Mouse (Mus musculus): ENCODE data around the gene Myh3.

The Myh3 gene

GRCm38 (mm10) chr11:67139556-67139955 lies 61.5 kb downstream of the Myh3 start:
- in situ Hi-C loops (cut with MboI; ENCODE audit: low sequenced_read_pairs): no loop called here

DNA sequence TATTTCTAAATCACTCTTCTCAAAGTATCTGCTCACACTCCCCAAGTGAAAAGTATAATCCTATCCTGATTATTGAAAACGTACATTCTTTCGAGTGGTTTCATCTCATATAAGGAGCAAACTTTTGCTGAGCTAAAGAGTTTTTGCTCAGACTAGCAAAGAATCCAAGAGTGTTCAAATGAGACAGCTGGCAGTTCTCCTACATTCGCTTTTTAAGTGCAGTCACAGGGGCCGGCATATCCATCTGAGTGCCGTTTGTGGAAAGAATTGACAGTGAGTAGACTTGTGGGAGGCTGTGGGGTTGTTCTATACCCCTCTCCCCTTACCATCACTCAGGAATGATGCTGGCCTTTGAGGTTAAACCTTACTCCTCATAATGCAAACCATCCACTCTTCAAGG lies 62.1 kb downstream of the Myh3 start:
- in situ Hi-C loops (cut with MboI; ENCODE audit: low sequenced_read_pairs): no loop called here

GRCm38 (mm10) chr11:67141031-67141430 lies 62.9 kb downstream of the Myh3 start:
- in situ Hi-C loops (cut with MboI; ENCODE audit: low sequenced_read_pairs): no loop called here

GRCm38 (mm10) chr11:67142047-67142446 lies 63.9 kb downstream of the Myh3 start:
- in situ Hi-C loops (cut with MboI; ENCODE audit: low sequenced_read_pairs): no loop called here

GRCm38 (mm10) chr11:67143065-67143464 lies 65.0 kb downstream of the Myh3 start:
- in situ Hi-C loops (cut with MboI; ENCODE audit: low sequenced_read_pairs): no loop called here

DNA sequence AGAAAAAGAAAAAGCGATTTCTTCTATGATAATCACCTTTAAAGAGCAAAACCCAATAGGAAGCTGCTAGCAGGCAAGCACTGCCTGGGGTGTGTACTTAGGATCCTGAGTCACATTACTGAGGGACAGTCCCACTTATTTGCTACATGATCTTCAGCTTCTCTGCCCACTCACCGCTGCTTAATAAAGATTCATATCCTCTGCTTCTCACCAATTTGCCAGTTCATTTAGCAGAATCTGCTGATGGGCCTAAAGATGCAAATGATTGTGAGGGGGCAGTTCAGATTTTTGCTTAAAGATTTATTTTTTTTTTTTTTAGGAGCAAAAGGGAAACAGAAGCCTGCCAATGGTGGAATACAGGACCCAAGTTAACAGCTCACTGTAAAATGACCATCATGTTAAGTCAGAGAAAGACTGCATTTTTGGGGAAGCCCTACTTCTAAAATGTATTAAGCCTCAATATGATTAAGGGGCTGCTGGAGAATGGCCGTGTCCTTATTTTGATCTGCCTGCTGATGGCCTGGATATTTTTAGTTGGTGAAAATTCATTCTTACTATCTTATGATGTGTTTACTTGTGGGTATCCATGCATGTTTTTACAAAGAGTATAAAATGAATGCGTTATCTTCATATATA lies 65.9 kb downstream of the Myh3 start:
- in situ Hi-C loops (cut with MboI; ENCODE audit: low sequenced_read_pairs): no loop called here

GRCm38 (mm10) chr11:67144559-67145265 lies 66.6 kb downstream of the Myh3 start:
- in situ Hi-C loops (cut with MboI; ENCODE audit: low sequenced_read_pairs): no loop called here

DNA sequence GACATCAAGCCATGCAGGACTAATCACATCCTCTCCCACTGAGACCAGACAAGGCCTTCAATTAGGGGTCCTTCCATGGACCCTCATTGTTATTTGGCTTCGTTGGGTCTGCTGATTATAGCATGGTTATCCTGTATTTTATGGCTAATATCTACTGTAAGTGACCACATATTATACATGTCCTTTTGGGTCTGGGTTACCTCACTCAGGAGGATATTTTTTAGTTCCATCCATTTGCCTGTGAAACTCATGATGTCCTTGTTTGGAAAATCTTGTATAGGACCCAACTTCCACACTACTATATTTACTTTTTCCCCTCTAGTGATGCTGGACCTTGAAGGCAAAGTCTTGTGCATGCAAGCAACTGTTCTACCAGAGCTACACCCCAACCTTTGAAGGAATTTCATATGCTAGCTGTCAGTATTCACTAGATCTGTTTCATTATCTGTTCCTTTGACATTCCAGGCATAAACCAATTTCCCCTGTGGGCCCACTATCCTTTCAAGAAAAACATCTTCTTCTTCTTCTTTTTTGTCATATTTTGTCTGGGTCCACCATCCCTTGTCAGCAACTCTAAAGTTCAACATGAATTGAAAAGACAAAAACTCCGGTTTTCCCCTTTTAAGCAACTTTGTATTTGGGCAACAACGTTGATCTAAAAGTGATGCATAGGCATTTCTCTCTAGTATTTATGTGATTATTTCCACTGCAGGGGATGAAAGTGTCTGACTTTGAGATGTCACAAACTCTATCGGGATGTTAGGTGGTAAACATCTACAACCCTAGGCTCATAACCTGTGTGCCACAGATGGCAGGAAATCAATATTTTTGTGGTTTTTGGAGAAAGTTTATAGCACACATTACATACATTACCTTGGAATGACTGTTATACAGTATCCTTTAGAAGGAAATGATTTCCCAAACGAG lies 67.6 kb downstream of the Myh3 start:
- in situ Hi-C loops (cut with MboI; ENCODE audit: low sequenced_read_pairs): no loop called here

DNA sequence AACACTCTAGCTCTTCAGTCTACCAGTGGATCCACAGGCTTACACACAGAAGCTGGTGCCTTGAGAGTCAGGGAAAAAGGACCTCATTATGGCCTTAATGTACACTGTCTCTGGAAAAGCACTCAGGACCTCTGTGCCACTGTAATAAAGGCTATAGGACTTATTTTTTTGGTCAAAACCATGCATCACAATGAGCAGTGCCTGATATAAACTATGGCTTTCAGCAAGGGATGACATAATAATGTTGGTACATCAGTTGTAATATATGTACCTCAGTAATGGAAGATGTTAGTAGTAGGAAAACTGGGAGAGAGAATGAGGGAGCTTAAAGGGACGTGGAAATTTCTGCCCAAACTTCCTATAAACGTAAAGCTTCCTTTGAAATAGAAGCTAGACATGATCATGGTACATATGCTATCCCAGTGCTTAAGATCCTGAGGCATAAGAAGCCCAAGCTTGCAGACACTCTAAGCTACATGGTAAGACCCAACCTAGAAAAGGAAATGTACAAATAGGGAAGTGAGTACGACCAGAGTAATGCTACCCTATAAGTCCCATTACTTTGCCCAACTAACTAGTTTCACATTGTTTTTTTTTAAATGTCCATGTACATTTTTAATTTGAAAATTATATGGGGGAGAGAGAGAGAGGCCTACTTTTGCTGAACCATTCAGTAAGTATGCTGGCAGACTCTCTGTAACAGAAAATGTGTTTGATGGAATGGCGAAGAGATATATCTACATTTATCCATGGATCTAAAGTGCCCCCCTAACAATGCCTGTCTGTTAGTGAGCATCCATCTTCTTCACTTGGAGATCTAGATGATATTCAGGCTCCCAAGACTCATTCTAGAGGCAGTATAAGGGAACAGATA lies 68.5 kb downstream of the Myh3 start:
- in situ Hi-C loops (cut with MboI; ENCODE audit: low sequenced_read_pairs): no loop called here

DNA sequence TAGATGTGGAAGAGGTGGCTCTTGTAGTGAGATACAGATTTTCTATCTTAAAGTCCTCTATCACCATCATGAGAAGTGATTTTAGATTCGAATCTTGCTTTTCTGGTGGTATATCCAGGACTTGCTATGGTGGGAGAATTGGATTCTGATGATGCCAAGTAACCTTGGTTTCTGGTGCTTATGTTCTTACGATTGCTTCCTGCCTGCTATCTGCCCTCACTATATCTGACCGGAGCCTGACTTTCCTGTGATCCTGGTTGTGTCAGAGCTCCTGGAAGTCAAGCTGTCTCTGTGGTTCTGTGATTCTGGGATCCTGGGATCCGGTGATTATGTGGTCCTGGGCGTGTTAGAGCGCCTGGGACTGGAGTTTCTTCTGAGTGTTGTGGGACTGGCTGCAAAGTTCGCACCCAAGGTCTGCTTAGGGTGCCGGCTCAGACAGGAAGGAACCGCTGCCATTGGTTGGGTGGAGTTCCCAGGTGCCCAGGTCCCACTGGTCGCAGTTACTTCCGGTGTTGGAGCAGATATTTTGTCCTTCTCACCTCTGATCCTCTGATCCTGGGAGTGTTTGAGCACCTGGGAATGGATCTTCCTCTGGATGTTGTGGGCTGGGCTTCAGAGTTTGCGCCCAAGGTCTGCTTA lies 69.3 kb downstream of the Myh3 start:
- in situ Hi-C loops (cut with MboI; ENCODE audit: low sequenced_read_pairs): no loop called here

- in situ Hi-C loops (cut with MboI; ENCODE audit: low sequenced_read_pairs): no loop called here
These were observed 70.3 kb downstream of the Myh3 start for GRCm38 (mm10) chr11:67148286-67149012.

DNA sequence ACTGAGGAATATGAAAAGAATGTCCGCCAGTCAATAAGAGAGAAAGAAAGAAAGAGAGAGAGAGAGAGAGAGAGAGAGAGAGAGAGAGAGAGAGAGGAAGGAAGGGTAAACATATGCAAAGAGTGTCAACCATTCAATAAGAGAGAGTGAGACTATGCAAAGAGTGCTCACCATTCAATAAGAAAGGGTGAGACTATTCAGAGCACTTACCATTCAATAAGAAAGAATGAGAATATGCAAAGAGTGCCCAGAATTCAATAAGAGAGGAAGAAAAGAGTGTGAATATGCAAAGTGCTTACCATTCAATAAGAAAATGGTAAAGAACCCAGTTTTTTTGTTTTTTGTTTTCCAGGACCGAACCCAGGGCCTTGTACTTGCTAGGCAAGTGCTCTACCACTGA lies 72.1 kb downstream of the Myh3 start:
- in situ Hi-C loops (cut with MboI; ENCODE audit: low sequenced_read_pairs): no loop called here

- in situ Hi-C loops (cut with MboI; ENCODE audit: low sequenced_read_pairs): no loop called here
These were observed 73.1 kb downstream of the Myh3 start for GRCm38 (mm10) chr11:67151159-67151558.
